Mouse (Mus musculus) gastrocnemius, postnatal 10 days (tissue): ENCODE measurements around the gene Hapln2. TPM values are rescaled to one million over a fixed set of nuclear protein-coding genes. Genes with fewer than 3 reads are reported as not detected.

ENCODE experiments used
- DNase-seq: peaks from one replicate; pipeline ENCODE4 v3.0.0; 2021; ENCODE audit warnings: mixed read lengths
- long read RNA-seq, 2 experiments: library from polyadenylated mRNA; stranded (forward); transcript quantifications; one replicate each; pipeline ENCODE4 v2.0.0; 2021
- total RNA-seq, 2 experiments: library from RNA; stranded (reverse); gene quantifications; 2 replicates each; pipeline ENCODE4 v1.2.3; 2021

The Hapln2 gene
- not detected for total RNA-seq
- long read RNA-seq, experiment 1: 0 reads
- long read RNA-seq, experiment 2: 0 reads

DNA sequence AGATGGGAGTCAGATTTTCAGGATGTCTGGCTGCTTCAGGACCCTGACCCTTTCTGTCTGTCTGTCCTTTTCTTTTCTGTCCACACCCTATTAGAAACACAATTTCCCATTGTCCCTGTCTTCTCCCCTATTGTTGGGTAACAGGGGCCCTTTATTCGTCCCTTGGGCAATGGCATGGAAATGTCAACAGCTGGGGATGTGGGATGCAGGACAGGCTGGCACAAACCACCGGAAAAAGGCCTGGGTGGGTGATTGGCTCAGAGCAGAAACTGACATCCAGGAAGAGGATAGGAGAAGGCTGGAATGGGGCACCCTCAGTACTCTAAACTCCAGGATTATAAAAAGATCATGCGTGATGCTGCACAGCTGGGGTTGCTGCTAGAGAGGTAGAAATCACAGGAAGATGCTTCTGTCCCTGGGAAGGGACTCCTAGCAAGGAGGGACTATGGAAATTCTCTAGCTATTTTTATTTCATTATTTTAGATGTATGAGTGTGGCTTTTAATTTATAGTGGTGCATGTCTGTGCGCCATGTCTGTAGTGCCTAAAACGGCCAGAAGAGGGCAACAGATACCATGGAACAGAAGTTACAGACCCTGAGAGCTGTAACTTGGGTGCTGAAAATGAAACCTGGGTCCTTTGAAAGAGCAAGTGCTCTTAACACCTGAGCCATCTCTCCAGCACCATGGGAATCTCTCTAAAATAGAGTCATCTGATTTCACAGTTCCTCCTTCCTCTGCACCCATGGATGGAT, at the start of gene Hapln2:
TSS of gene Hapln2 (minus strand) at position 150 of the 753 bp plus-strand sequence.
- no peak for DNase-seq

DNA sequence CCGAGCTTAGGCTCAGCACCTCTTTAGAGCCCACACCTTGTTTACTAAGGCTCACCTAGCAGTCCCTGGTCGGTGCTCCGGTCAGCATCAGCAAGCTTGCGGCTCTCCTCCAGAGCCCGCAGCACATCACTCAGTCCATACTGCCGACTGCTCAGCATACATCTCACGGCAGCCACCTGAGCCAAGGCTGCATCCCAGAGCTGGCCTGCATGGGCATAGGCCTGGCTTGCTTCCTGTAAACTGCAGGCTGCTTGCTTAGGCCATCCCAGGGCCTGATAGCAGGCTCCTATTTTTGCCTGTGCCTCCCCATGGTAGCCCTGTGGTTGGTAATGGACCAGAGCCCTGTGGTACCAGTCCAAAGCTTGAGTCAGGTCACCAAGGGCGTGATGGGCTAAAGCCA, 47.4 kb upstream of the Hapln2 start:
- DNase-seq: no peak

DNA sequence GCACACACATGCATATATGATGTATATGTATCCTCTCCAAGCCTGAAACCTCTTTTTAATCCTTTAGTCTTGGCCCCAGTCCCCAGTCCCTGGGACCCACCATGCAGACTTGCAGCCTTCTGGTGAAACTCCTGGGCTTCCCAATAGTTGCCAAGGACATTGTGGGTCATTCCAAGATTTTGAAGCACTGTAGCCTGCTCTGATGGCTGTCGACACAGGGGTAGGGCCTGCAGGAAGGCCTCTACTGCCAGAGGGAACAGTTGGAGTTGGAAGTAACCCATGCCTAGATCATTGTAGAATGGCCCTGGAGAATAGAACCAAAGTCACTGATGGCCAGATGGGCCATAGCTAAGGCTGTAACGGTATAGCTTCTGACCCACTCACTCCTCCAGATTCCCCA, 47.0 kb upstream of the Hapln2 start:
- no peak for DNase-seq

DNA sequence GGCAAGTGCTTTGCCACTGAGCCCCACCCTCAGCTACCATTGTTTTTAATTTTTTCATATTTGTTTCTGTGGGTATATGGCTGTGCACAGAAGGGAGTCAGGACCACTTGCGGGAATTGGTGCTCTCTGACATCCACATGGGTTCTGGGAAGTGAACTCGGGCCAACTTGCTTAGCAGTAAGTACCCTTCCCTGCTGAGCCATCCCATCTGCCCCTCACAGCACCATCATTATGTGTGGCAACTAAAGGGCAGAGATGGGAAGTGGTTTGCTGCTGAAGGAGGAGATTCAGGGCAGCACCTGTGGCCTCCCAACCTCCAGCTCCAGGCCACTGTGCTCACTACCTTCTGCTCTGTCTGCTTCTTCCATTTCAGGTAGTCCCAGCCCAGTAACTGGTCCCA, 46.2 kb upstream of the Hapln2 start:
- no peak for DNase-seq

DNA sequence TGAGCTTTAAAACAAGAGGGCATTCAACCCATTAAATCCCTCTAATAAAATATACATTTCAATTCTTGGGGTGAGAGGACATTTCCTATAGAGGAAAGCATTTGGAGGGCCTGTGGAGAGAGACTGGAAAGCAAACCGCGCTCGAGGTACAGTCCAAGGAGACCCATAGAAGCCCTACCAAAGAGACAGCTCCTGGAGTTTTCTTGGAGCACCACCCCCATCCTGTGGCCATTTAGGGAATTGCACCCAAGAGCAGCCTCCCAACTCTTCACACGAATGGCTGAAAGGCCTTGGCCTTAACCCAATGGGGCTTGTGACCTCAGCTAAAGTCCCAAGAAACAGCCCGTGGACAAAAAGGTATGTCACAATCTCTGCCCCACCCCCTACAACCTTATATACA, 44.4 kb upstream of the Hapln2 start:
- DNase-seq: peak; percentile 87

DNA sequence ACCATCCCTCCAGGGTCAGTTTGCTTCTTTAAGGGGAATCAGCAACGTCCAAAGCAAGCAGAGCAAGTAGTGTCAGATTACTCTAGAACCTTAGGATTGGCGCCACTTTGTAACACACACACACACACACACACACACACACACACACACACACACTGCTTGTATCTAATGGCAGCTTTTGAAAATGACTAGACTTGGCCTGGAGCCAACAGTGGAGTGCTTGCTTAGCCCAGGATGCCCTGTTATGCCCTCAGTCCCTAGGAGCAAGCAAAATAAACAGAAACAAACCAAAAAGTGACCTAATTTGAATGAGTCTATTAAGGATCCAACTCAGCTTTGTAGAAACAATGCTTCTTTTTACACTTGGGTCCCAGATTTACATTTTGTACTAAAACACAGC, 41.0 kb upstream of the Hapln2 start:
- no peak for DNase-seq

DNA sequence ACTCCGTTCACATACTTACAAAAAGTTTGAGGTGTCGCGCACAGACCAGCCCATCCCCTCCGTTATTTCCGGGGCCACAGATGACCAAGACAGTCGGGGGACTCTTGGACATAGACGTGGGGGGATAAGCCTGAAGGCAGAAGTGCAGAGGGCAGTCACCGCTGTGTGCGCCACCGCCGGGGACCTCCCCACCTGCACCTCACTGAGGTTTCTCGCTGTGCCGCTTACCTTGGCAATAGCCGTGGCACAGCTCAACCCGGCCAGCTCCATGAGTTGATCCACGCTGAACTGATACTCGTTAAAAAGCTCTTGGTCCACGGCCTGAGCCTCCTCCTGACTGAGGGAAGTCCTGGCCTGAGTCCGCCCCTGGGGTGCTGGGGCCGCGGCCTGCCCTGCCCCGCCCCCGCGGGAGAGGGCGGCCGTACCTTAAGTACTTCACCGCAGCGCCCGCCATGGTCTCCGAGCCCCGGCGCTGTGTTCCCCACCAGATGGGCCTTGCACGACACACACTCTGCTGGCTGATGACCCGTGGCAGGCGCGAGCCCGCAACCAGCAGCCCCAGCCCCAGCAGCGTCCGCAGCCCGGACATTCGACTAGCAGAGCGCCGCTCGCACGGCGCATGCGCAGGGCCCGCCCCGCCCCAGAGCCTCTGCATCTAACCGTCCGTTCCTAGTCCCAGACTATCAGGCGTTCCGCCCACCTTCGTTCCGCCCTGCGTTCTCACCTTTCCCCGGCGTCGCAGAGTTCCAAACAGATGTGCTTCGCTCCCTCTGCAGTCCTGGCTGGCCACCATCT, 30.7 kb upstream of the Hapln2 start, which contains the start of gene Naxe:
TSS of gene Naxe (minus strand) at position 594 of the 795 bp plus-strand sequence.
- DNase-seq: peak; percentile 87

DNA sequence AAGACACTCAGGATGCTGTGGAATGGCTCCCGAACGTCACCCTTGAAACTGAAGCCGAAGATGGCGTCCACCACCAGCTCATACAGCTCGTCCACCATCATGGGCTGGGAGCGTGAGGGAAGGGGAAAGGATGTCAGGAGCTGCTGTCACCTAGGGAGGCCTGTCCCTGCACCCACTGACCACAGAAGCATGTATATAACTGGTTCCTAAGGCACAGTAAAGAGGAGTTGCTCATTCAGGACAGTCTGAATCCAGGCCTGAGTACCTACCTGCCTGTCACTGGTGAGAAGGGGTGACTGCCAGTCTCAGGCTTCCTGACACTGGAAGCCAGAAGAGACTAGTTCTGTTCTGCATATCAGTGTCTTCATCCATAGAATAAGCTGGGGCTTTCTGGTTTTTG, 29.6 kb upstream of the Hapln2 start:
- no peak for DNase-seq

DNA sequence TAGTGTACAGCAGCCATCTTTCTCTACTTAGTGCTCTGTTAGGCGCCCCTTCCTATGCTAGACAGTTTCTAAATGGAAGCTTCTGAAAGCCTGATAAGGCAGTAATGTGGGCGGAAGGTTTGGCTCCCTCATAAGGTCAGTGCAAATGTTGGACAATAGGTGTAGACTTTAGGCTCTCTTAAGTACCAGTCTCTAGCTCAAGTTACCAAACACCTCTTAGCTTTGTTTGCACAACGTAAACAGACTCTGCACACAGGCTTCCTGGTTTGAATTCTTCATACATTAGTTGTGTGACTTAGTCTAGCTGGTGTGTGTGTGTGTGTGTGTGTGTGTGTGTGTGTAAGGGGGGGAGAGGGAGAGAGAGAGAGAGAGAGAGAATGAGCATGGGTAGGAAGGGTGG, 22.1 kb upstream of the Hapln2 start:
- no peak for DNase-seq

DNA sequence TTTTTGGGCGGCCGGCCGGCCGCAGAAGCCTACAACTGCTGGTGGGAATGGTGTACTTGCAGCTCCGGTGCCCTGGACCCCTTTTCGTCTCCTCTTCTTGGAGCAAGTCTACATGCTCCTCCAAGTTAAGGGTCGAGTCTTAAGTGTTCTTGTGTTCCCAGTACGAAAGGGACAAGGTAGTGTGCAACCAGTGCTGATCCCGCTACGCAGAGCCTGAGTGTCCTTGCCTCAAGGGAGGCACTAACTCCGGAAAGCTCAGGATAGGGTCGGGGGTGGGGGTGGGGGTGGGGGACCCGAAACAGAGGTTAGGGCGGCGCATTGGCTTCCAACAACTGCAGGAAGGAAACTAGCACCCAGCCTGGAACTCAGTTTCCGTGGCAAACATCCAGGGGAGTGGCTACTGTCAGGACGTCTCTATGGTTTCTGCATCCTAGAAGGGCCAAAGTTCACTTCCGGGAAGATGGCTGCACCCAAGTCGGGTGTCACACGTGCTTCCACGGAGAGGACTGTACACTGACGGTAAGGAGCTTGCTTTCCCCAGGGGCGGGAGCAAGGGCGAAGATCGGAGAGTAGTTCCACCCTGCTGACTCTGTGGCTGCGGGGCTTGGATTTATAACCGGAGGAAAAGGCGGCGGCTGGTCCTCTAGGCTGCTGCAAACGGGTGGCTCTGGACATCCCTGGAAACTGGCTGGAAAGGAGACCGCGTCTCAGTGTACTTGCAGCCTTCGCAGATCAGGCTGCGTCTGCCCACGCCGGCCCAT, 15.5 kb upstream of the Hapln2 start, which contains the start of gene Gpatch4:
TSS of gene Gpatch4 (plus strand) at position 448 of the 761 bp plus-strand sequence.
- peak; percentile 74 for DNase-seq

DNA sequence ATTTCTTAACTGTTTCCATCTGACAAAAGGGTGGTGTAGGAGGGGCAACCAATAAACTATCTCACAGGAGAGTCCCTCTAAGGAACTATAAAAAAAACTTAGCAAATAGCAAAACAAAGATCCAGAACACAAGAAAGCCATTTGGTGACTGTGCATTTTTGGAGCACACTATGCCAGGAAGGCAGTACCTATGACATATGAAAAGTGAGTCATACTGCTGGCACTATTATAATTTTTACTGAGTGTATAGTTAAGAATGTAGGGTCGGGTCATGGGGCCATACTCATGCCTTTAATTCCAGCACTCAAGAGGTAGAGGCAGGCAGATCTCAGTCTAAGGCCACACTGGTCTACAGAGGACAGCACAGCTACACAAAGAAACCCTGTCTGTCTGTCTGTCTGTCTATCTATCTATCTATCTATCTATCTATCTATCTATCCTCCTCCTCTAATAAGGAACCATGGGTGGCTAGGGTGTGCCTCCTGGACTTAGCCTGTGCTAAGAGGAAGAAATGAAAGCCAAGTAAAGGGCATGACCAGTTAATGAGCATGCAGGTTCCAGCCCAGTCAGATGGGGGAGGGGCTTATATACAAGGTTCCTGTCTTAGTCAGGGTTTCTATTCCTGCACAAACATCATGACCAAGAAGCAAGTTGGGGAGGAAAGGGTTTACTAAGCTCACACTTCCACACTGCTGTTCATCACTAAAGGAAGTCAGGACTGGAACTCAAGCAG, 8.3 kb upstream of the Hapln2 start:
- no peak for DNase-seq

DNA sequence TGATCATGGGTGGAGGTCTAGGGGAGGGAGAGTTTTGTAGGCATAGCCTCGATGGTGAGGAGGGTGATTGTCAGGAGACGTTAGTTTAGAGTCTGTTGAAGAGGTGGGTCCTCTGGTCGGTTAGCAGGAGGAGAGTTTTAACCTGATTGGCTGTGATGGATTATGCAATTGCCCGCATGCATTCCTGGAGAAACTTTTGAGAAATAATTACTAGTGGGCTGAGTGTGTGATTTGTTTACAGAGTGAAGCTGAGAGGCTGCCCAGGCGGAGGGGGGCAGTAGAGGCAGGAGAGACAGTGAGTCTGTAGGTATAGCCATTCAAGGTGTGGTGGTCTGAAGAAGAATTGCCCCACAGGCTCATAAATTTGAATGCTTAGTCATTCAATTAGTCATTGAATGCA, 6.1 kb upstream of the Hapln2 start:
- DNase-seq: no peak

DNA sequence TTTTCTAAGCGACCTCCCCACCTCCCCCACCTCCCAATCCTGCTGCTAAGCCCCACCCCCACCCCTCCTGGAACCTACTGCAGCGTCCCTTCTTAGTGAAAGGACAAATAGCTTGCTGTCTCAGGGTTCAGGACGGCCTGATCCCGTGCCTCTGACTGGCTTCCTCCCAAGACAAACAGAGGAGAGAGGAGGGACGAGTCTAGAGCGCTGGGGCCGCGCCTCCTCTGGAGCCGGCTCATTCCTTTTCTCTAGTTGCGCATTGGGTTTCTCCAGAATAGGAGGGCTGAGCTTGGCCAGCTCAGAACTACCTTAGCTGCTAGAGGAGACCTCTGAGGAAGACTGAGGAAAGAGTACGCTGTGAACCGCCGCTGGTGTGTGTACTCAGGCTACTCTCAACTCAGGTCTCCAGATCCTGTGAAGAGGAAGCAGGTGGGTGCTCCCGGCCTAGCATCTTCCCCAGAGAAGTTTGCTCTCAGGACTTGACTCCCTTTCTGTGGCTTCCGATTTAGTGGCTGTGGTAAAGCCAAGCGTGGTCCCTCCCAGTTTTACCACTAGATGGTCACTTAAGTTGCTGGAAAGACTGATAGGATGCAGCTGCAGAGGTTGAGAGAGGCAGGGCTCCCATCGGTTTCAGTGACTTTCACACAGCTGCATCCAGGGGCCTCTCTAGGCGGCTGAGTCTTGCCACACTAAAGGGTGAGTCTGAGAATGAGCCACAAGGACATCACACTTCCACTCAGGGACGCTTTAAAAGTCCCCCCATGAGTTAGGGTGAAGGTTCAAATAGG, 3.4 kb upstream of the Hapln2 start:
- DNase-seq: no peak

DNA sequence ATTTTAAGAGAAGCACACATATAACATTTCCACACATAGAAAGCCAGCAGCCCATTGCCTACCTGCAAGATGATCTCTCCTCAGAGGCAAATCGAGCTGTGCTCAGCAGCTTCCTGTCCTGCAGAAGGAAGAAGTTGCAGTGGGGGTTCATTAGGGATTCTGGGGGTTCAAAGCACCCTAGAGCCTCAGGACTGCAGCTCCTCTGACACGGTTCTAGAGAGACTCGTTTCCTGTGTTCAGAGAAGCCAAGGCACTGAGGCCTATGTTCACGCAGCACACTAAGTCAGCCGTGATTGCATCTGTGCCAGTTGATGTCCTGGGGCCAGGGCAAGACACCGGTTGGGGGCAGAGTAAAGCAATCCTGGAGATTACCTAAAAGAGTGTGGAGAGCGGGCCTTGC, 560 bp downstream of the Hapln2 start:
- DNase-seq: no peak

DNA sequence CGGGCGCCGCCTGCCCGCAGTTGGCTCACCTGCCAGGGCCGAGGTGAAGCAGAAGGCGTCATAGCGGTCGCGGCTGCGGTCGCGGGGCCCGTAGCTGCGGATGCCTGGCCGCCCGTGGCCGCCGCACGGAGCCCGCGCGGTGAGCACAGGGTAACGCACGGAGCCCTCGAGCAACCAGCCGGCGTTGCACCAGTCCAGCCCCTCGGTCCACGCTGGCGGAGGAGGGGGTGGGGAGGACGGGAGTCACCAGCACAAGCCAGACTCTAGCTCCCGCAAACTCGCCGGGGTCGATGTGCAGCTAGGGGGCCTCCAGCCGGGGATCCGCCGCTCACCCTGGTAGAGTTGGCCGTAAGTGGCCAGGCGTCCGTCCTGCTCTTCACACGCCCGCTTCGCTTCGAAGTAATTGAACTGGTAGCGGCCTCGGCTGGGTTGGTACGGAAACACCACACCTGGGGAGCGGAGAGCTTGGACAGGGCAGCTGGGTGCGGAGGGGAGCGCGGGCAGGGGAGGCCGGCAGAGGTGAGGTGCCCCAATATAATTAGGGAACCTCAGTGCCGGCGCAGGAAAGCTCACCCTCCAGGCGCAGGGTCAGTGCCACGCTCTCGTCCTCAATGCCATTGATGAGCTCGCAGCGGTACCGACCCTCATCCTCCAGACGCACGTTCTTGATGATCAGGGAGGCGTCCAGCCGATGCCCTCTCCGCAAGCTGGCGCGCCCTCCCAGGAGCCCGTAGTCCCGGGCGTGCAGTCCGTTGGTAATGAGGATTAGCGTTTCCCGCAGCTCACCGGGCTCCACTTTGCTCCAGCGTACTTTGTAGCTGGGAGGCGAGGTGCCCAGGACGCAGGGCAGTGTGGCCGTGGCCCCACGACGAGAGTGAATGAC, 4.0 kb downstream of the Hapln2 start:
- DNase-seq: no peak

DNA sequence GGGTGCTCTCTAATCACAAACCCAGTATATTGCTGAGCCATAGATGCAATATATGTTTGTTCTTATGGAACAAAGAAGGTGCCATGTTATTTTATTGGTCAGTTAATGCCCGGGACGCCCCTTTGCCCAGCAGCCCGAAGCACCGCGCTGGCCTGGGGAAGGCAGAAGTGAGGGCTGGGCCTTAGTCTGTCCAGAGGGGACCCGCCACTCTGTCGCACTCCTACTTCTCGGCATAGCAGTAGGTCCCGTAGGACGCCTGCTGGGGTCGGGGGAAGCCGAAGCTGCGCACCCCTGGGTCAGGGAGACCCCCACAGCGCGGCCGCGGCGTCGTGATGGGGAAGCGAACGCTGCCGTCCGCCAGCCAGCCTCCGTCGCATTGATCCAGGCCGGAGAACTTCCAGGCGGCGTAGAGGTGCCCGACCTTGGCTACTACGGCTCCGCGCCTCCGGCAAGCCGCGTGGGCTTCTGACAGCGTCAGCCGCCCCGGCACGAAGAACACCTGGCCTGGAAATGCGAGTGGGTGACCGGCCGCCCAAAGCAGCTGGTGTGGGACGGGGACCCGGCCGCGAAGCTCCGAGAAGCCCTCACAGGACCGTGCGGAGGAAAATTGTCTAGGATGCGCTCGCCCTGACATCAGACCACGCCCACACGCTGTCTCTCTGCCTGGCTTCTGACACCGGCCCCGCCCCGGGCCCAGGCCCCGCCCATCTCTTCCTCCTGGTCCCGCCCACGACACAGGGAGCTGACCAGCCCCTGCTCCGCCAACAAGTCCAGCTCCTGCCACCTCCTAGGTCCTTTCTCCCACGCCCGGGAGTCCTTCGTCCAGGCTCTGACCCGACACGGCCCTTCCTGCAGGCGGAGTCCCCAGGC, 4.8 kb downstream of the Hapln2 start:
- DNase-seq: peak; percentile 83

DNA sequence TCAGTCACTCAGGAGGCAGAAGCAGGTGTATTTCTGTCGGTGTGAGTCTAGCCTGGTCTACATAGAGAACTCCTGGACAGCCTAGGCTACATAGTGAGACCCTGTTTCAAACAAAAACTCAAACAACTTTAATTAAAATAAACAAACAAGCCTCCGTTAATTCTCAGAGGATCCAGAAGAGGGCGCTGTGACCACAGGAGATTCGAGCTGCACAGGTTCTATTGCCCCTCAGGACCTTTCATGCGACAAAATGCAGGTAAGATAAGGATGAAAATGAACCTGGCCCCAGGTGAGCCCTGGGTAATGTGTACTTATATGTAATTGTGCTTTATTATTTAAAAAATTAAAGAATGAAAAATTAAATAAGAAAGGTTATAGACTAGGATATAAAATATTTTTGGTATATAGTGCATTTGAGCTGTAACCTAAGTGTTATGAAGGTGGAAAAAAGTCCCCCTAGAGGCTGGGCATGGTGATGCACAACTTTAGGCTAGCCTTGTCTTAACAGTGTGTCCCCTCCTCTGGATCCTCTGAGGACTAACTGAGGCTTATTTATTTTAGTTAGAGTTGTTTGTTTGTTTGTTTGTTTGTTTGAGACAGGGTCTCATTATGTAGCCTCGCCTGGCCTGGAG, 16.6 kb downstream of the Hapln2 start:
- DNase-seq: peak; percentile 22
